Comparison of ENCODE assay signal across 14 mouse cellular contexts in the genomic region with DNA sequence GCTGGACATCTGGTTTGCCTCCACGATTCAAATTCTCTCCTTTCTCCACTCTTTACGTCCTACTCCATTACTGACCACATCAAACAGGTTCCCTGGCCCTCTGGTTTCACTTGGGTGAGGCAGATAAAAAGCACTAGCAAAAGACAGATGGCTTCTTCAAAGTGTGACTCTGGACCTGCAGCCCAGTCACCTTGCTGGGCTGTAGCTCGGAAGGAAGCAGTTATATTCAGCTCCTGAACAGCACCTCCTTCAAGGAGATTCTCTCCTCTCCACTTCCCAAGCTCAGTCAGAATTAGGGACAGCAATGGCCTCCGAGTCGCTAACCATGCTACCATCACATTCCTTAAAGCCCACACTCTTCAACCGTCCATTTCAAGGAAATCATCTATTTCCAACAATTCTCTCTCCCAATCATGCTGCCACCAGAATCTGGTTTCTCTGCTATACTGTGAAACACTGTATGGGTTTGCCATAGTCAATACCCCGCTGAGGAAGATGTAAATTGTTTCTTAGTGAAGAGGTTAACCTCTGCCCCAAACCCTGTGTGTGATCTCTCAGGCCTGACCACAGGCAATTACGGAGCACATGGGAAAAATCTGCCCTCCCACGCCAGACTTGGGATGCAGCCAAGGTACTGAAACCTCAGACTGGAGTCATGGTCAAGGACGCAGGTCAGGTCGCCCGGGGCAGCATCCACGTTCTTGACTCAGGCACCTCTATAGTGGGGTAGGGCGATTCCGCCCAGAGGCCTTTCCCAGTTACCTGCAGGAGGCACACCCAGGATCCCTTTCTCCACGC. TPM values are rescaled to one million over a fixed set of nuclear protein-coding genes. Genes with fewer than 3 reads are reported as not detected.
A peak's percentile ranks its signal among the peaks of the same experiment; 100 is the strongest.
DNase-seq lines count a peak whose midpoint lies in the region; ATAC-seq and TF ChIP-seq lines count a peak whose summit lies in the region.
"Had no signal": no experiment of that assay in that cellular context is flagged by ENCODE, and none has a peak within 500 bp of the region (broad histone marks: within the 10 kb centered on the region; RNA-seq: fewer than 3 reads in every experiment).

No protein-coding gene starts in this region.

- no peak overlapping the region for H3K9ac ChIP-seq in hindbrain, embryonic 12.5 days
- H3K9ac ChIP-seq: embryonic facial prominence, embryonic 13.5 days; heart, embryonic 15.5 days; stomach, embryonic 15.5 days had no signal

- no peak for TF ChIP-seq CTCF in cerebellum, adult 2 months (IDR thresholded peaks at IDR 0.05; ENCODE audit: borderline replicate concordance, insufficient read depth, low read depth, low read length)

- no peak overlapping the region for H3K4me2 ChIP-seq in hindbrain, embryonic 12.5 days (replicated peaks)
- peak overlapping the region; percentile 38 for H3K4me2 ChIP-seq in myocyte (ENCODE audit: low read depth)
- H3K4me2 ChIP-seq: embryonic facial prominence, embryonic 13.5 days; heart, embryonic 15.5 days; stomach, embryonic 15.5 days had no signal

- no peaks in the 10 kb centered on the region for H3K9me3 ChIP-seq in hindbrain, embryonic 10.5 days
- no peaks in the 10 kb centered on the region for H3K9me3 ChIP-seq in hindbrain, embryonic 12.5 days (replicated peaks)
- H3K9me3 ChIP-seq: embryonic facial prominence, embryonic 13.5 days; heart, embryonic 15.5 days; stomach, embryonic 15.5 days had no signal

- H3K27ac ChIP-seq in hindbrain, embryonic 10.5 days: no peak overlapping the region
- no peak overlapping the region for H3K27ac ChIP-seq in hindbrain, embryonic 12.5 days
- no peak overlapping the region for H3K27ac ChIP-seq in cerebellum, adult 2 months (ENCODE audit: insufficient read depth, low read length)
- H3K27ac ChIP-seq: embryonic facial prominence, embryonic 13.5 days; heart, embryonic 15.5 days; stomach, embryonic 15.5 days had no signal

- no peak overlapping the region for H3K4me3 ChIP-seq in hindbrain, embryonic 10.5 days
- H3K4me3 ChIP-seq in hindbrain, embryonic 12.5 days: no peak overlapping the region
- H3K4me3 ChIP-seq in myocyte: no peak overlapping the region
- H3K4me3 ChIP-seq in cerebellum, adult 2 months (replicated peaks; ENCODE audit: insufficient read depth, low read depth, low read length): no peak overlapping the region
- H3K4me3 ChIP-seq: embryonic facial prominence, embryonic 13.5 days; heart, embryonic 15.5 days; stomach, embryonic 15.5 days had no signal

- TF ChIP-seq POLR2A in myocyte (IDR thresholded peaks at IDR 0.05; ENCODE audit: insufficient read length, low read depth): no peak
- TF ChIP-seq POLR2A in cerebellum, adult 2 months (IDR thresholded peaks at IDR 0.05; ENCODE audit: borderline replicate concordance, insufficient read depth, low read length): no peak

- H3K36me3 ChIP-seq in hindbrain, embryonic 10.5 days: no peaks in the 10 kb centered on the region
- no peaks in the 10 kb centered on the region for H3K36me3 ChIP-seq in hindbrain, embryonic 12.5 days
- H3K36me3 ChIP-seq in myocyte (ENCODE audit: control insufficient read depth, insufficient read depth): no peaks in the 10 kb centered on the region
- H3K36me3 ChIP-seq: embryonic facial prominence, embryonic 13.5 days; heart, embryonic 15.5 days; stomach, embryonic 15.5 days had no signal

- DNase-seq in hindbrain, embryonic 10.5 days (ENCODE audit: low spot score): peak; percentile 20
- peak; percentile 55 for DNase-seq in ZHBTc4 (ENCODE audit: low read depth, low spot score)
- peak; percentile 94 for DNase-seq in kidney, adult 11 months
- DNase-seq in cerebellum, adult 2 months: no peak
- DNase-seq: lung, postnatal 10 days had no signal

- H3ac ChIP-seq in myocyte (ENCODE audit: control insufficient read depth, insufficient read length): no peak overlapping the region

- no peaks in the 10 kb centered on the region for H3K79me2 ChIP-seq in myocyte (ENCODE audit: control insufficient read depth, insufficient read depth)

- WGBS in hindbrain, embryonic 10.5 days: 68% methylated on average over 16 of the region's 16 CpGs
- WGBS in hindbrain, embryonic 12.5 days: 72% methylated on average over 16 of the region's 16 CpGs
- WGBS in cerebellum, adult 2 months: 56% methylated on average over 16 of the region's 16 CpGs

- no peak for ATAC-seq in hindbrain, embryonic 12.5 days (ENCODE audit: low FRiP score)
- no peak for ATAC-seq in megakaryocyte progenitor cell, adult 5-6 weeks (replicated peaks; ENCODE audit: poor library complexity)
- ATAC-seq: intestine, embryonic 16.5 days had no signal

- no peaks in the 10 kb centered on the region for H3K27me3 ChIP-seq in hindbrain, embryonic 10.5 days (ENCODE audit: insufficient read depth, poor library complexity, severe bottlenecking)
- H3K27me3 ChIP-seq in hindbrain, embryonic 12.5 days: no peaks in the 10 kb centered on the region
- H3K27me3 ChIP-seq in myocyte (ENCODE audit: control insufficient read depth, insufficient read depth, insufficient read length): no peaks in the 10 kb centered on the region
- no peaks in the 10 kb centered on the region for H3K27me3 ChIP-seq in cerebellum, adult 2 months (ENCODE audit: control insufficient read depth, insufficient read depth, low read length)
- H3K27me3 ChIP-seq: embryonic facial prominence, embryonic 13.5 days; heart, embryonic 15.5 days; stomach, embryonic 15.5 days had no signal

- peaks cover 6% of the 10 kb centered on the region; the same call in 1 of the 2 replicates for H3K4me1 ChIP-seq in hindbrain, embryonic 10.5 days (replicated peaks)
- no peaks in the 10 kb centered on the region for H3K4me1 ChIP-seq in hindbrain, embryonic 12.5 days
- H3K4me1 ChIP-seq in cerebellum, adult 2 months (ENCODE audit: control insufficient read depth, insufficient read depth, low read length): no peaks in the 10 kb centered on the region
- H3K4me1 ChIP-seq: embryonic facial prominence, embryonic 13.5 days; stomach, embryonic 15.5 days had no signal

TF ChIP-seq in myocyte, 11 proteins besides CTCF, POLR2A, EP300 and RAD21:
- TF ChIP-seq MAX (IDR thresholded peaks at IDR 0.05; ENCODE audit: low read depth): no peak
- TF ChIP-seq MYOG (IDR thresholded peaks at IDR 0.05; ENCODE audit: control insufficient read depth in 1 of 3, insufficient read depth in 1 of 3, insufficient read length in 2 of 3, low read depth in 2 of 3): no peak
- no peak for TF ChIP-seq POLR2AphosphoS2 (IDR thresholded peaks at IDR 0.05; ENCODE audit: insufficient read length, low read depth)
- TF ChIP-seq TCF12 (IDR thresholded peaks at IDR 0.05; ENCODE audit: insufficient read depth, poor library complexity, severe bottlenecking): no peak
- TF ChIP-seq MYOD1 (IDR thresholded peaks at IDR 0.05; ENCODE audit: control insufficient read depth in 1 of 3, insufficient read length in 2 of 3, low read depth in 2 of 3): no peak
- no peak for TF ChIP-seq REST (IDR thresholded peaks at IDR 0.05; ENCODE audit: insufficient read depth, insufficient read length)
- TF ChIP-seq SRF (IDR thresholded peaks at IDR 0.05; ENCODE audit: control insufficient read depth, insufficient read length, low read depth): no peak
- no peak for TF ChIP-seq TCF3 (IDR thresholded peaks at IDR 0.05; ENCODE audit: insufficient read length, low read depth)
- no peak for TF ChIP-seq E2F4 (IDR thresholded peaks at IDR 0.05; ENCODE audit: insufficient read depth)
- TF ChIP-seq USF1 (IDR thresholded peaks at IDR 0.05; ENCODE audit: low read depth): no peak
- TF ChIP-seq CEBPB (IDR thresholded peaks at IDR 0.05; ENCODE audit: insufficient read depth, poor library complexity, severe bottlenecking): no peak

RNA-seq across cellular contexts. Expression of gene Trpd52l3, which starts 19.2 kb away (rescaled TPM):
- not detected in 2 replicates for polyA plus RNA-seq in hindbrain, embryonic 10.5 days (2016; fragmentation: Nextera tagmentation; extraction: Ambion mirVana)
- not detected in 2 replicates for polyA plus RNA-seq in hindbrain, embryonic 12.5 days (2016; fragmentation: Nextera tagmentation; extraction: Ambion mirVana)
- polyA plus RNA-seq in myocyte (2012; fragmentation: generic; extraction: Trizol): not detected
- not detected in 2 replicates for total RNA-seq in megakaryocyte progenitor cell, adult 5-6 weeks (2015)
- not detected in 2 replicates for total RNA-seq in megakaryocyte progenitor cell, adult 5-6 weeks (2017)
- polyA plus RNA-seq in cerebellum, adult 2 months (2012; rRNA removed): not detected in 2 replicates
- total RNA-seq: left cerebral cortex, postnatal 36 days had no signal
- polyA plus RNA-seq: brain, embryonic 14.5 days; embryonic facial prominence, embryonic 13.5 days; heart, embryonic 15.5 days; intestine, embryonic 16.5 days; stomach, embryonic 15.5 days had no signal

RNA-seq across cellular contexts. Expression of gene Uhrf2, which starts 45.9 kb away (rescaled TPM):
- polyA plus RNA-seq in hindbrain, embryonic 10.5 days (2016; fragmentation: Nextera tagmentation; extraction: Ambion mirVana): 66.8 and 83.7 TPM in 2 replicates
- polyA plus RNA-seq in hindbrain, embryonic 12.5 days (2016; fragmentation: Nextera tagmentation; extraction: Ambion mirVana): 83.7 and 92.6 TPM in 2 replicates
- 17.2 TPM for polyA plus RNA-seq in myocyte (2012; fragmentation: generic; extraction: Trizol)
- total RNA-seq in megakaryocyte progenitor cell, adult 5-6 weeks (2015): 83.9 and 91.4 TPM in 2 replicates
- 58.5 and 84.4 TPM in 2 replicates for total RNA-seq in megakaryocyte progenitor cell, adult 5-6 weeks (2017)
- polyA plus RNA-seq in cerebellum, adult 2 months (2012; rRNA removed): 61.8 and 62.1 TPM in 2 replicates

RNA-seq across cellular contexts. Expression of gene Il33, which starts 59.5 kb away (rescaled TPM):
- 0.66 and 0.84 TPM in 2 replicates for polyA plus RNA-seq in hindbrain, embryonic 10.5 days (2016; fragmentation: Nextera tagmentation; extraction: Ambion mirVana)
- 1.7 and 1.8 TPM in 2 replicates for polyA plus RNA-seq in hindbrain, embryonic 12.5 days (2016; fragmentation: Nextera tagmentation; extraction: Ambion mirVana)
- polyA plus RNA-seq in myocyte (2012; fragmentation: generic; extraction: Trizol): 1.4 TPM
- not detected in 2 replicates for total RNA-seq in megakaryocyte progenitor cell, adult 5-6 weeks (2015)
- total RNA-seq in megakaryocyte progenitor cell, adult 5-6 weeks (2017): not detected in 2 replicates
- 38.5 and 58.0 TPM in 2 replicates for polyA plus RNA-seq in cerebellum, adult 2 months (2012; rRNA removed)

Comparison
In these comparisons a context has a peak if more than half of its experiments do, and no peak if none do; other contexts are left out.
1. DNase-seq: peak in hindbrain, embryonic 10.5 days (single experiment), ZHBTc4 (single experiment) and kidney, adult 11 months (single experiment); none in cerebellum, adult 2 months (0 of 2).
2. RNA of gene Il33, which starts 59.5 kb away (polyA plus RNA-seq): 38.5 to 58.0 TPM in cerebellum, adult 2 months; 1.7 to 1.8 TPM in hindbrain, embryonic 12.5 days, 1.4 TPM in myocyte (single experiment) and 0.66 to 0.84 TPM in hindbrain, embryonic 10.5 days; every median in the first group is over 10 times any median in the second.